Mouse (Mus musculus) inflammation-experienced regulatory T-cells (primary cell): ENCODE measurements around the gene Clec9a. TPM values are rescaled to one million over a fixed set of nuclear protein-coding genes. Genes with fewer than 3 reads are reported as not detected.

Experiments
- polyA plus RNA-seq, 2 experiments: library from polyadenylated mRNA; unstranded; fragments of 100-300 nt; shearing (Covaris generic); gene quantifications; one replicate each; pipeline ENCODE4 v1.2.1; 2017

Gene Clec9a
- polyA plus RNA-seq, result not detected

DNA sequence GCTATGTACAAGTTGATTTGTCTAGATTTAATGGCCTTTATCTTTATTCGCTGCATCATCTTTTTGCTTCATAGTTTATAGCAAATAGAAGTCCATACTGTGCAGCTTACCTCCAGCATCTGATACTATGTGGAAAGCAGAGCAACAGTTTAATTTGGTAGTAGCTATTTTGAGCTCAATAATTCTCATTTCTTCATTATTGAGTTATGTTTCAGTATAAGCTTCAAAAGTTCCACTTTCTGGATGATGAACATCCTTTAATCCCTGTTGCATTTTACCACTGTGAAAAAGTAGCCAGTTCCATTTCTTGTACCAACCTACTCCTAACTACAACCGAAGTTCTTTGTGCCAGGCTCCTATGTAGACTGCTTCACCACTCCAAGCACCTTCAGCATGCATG, at the start of gene Clec9a:
Gene Clec9a (plus strand): TSS at position 301 of the 400 bp plus-strand sequence.

DNA sequence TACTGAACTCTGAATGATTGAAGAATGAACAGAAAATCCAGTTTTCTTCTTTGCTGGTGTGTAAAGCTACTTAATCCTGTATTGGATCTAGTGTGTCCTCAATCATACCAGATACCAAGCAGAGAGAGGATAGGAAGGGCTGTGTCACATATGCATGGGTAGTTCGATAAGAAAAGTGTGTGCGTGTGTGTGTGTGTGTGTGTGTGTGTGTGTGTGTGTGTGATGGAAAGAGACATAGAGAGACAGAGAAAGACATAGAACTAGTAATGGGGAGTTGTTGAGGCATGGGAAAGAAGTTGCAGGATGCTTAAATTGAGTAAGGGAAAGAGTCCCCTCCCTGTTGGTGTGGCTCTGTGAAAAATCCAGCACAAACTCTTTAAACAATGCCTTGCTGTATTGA, 22.9 kb upstream of the Clec9a start, which contains the start of gene Clec12b:
Gene Clec12b (minus strand): TSS at position 101 of the 400 bp plus-strand sequence.

DNA sequence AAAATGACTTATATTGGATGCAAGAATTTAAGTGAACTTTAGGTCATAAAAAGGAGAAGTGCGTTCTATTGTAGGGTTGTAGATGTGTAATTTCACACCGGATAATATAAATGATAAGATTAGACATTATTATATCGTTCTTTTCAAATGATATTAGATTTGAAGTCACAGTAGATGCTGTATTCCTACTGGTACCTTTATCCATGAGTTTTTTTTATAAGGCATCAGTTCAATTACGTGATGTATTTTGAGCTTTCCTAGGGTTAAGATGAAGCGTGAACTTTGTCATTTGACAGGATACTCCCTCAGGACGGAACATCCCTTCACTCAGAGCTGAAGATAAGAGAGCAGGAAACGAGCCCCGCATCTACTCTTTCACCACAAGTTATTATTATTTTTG, 11.7 kb upstream of the Clec9a start, which contains the start of gene Clec1b:
Gene Clec1b (plus strand): TSS at position 301 of the 400 bp plus-strand sequence.

DNA sequence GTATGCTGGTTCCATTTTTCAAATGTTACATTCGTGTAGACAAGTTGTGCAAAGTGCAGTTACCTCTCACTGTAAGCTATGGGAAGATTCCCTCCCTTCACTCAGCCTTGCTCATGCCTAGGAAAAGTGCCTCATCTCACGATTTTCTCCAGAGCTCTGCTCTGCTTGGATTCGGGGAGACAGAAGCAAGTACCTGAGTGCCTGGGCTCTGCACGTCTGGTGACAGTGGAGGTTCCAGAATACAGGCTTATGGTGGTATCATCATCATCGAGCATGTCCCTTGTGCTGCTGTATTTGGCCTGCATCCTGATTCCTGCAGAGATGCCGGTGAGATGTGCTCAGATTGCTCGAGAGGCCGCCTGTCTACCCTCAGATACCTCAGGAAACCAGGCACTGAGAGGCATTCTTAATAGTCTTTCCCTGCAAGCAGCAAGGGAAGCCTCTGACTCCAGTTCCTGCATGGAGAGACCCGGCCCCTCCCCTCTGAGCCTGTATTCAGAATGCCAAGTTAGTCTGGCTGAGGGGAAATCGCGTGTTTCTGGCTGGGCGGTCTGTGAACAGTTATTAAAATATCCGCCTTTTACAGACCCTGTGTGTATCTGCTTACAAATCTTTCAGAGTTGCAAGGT, 42.9 kb downstream of the Clec9a start, which contains the start of gene Clec1a:
Gene Clec1a (minus strand): TSS at position 590 of the 629 bp plus-strand sequence.

Other genes with a start within 250 kb of the Clec9a start
- 10 to 100 TPM; 19.6 to 36.4 TPM for gene Clec2d, start 228.2 kb upstream of the Clec9a start, polyA plus RNA-seq
- 100 to 1,000 TPM; 104 to 133 TPM for gene Cd69, start 133.4 kb upstream of the Clec9a start, polyA plus RNA-seq
- not detected for gene 4922502D21Rik, start 77.1 kb upstream of the Clec9a start, polyA plus RNA-seq
- 1 to 10 TPM in 1 of 2 experiments, under 1 TPM in 1; 0.17 to 2.5 TPM for gene Clec12a, start 66.2 kb upstream of the Clec9a start, polyA plus RNA-seq
- not detected for gene Clec12b, start 23.0 kb upstream of the Clec9a start, polyA plus RNA-seq
- 1 to 10 TPM in 1 of 2 experiments, under 1 TPM in 1; 0.06 to 2.6 TPM for gene Clec1b, start 11.6 kb upstream of the Clec9a start, polyA plus RNA-seq
- gene Clec1a, start 43.1 kb downstream of the Clec9a start, polyA plus RNA-seq, result not detected
- under 1 TPM in 1 of 2 experiments, not detected in 1; 0.13 TPM for gene Olr1, start 98.3 kb downstream of the Clec9a start, polyA plus RNA-seq
- under 1 TPM in 1 of 2 experiments, not detected in 1; 0.11 TPM for gene Tmem52b, start 103.7 kb downstream of the Clec9a start, polyA plus RNA-seq
- gene Gabarapl1, start 124.3 kb downstream of the Clec9a start, polyA plus RNA-seq, result 10 to 100 TPM in 1 of 2 experiments, 1 to 10 TPM in 1; 8.5 to 20.1 TPM
- not detected for gene Klre1, start 169.0 kb downstream of the Clec9a start, polyA plus RNA-seq
- 10 to 100 TPM in 1 of 2 experiments, under 1 TPM in 1; 0.29 to 23.8 TPM for gene Klrd1, start 182.9 kb downstream of the Clec9a start, polyA plus RNA-seq
- 10 to 100 TPM in 1 of 2 experiments, under 1 TPM in 1; 0.28 to 88.4 TPM for gene Klrk1, start 215.0 kb downstream of the Clec9a start, polyA plus RNA-seq
- gene Klrc3, start 234.5 kb downstream of the Clec9a start, polyA plus RNA-seq, result not detected